Mouse (Mus musculus): ENCODE measurements around the gene Mageb4. TPM values are rescaled to one million over a fixed set of nuclear protein-coding genes. Genes with fewer than 3 reads are reported as not detected.

Gene Mageb4
- polyA plus RNA-seq (2014; fragmentation: Illumina TruSeq; extraction: RNeasy Lipid Tissue Mini Kit (QIAGEN cat#74804); ENCODE audit: low read depth, low replicate concordance): not detected

DNA sequence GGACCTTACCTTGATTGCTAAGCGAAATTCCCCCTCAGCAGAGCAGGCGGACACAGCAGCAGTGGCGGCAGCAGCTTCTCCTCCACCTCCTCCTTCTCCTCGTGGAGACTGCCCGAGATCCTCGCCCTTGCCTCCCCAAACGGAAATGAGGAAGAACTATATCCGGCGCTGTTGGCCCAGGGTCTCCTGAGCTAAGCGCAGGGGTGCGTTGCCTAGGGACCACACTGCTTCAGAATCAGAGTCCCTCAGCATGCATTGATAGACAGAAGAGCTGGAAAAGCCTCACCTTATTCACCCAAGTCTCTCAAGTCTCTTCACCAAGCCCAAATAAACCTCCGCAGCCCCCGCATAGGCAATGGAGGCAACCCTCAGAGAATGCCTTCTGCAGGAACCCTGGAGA, at the start of gene Mageb4:
Gene Mageb4, minus strand, starts transcription at position 101 of the 400 bp plus-strand sequence.

Other genes with a start within 250 kb of the Mageb4 start
- gene Nr0b1, start 113.3 kb downstream of the Mageb4 start, polyA plus RNA-seq (2014; fragmentation: Illumina TruSeq; extraction: RNeasy Lipid Tissue Mini Kit (QIAGEN cat#74804); ENCODE audit: low read depth, low replicate concordance): not detected

All from liver, adult 10 weeks (tissue).